Mouse (Mus musculus) heart, adult 2 months (tissue): ENCODE measurements around the gene Ppp6r1. TPM values are rescaled to one million over a fixed set of nuclear protein-coding genes. Genes with fewer than 3 reads are reported as not detected.
A peak's percentile ranks its signal among the peaks of the same experiment; 100 is the strongest.

ENCODE experiments used
- DNase-seq, 2 experiments: peaks; one replicate each; pipeline ENCODE4 v3.0.0; 2021
- H3K27ac ChIP-seq: fragments of 200-600 bp; 2 replicates; pipeline ENCODE4 v1.8.1; 2022
- H3K27me3 ChIP-seq: fragments of 200-500 bp; 2 replicates; pipeline ENCODE4 v1.6.1; 2012; ENCODE audit warnings: mild to moderate bottlenecking, low read length, inconsistent platforms, mixed read lengths; ENCODE audit not compliant: control insufficient read depth, insufficient read depth
- H3K36me3 ChIP-seq: fragments of 200-500 bp; 2 replicates; pipeline ENCODE4 v1.6.1; 2012; ENCODE audit warnings: low read length, inconsistent platforms; ENCODE audit not compliant: control insufficient read depth, insufficient read depth
- H3K4me1 ChIP-seq: fragments of 200-500 bp; 2 replicates; pipeline ENCODE4 v1.6.1; 2011; ENCODE audit warnings: low read length; ENCODE audit not compliant: control insufficient read depth, insufficient read depth
- H3K4me3 ChIP-seq: fragments of 200-600 bp; 2 replicates; pipeline ENCODE4 v1.8.1; 2022
- H3K79me2 ChIP-seq: fragments of 200-500 bp; replicated peaks from 2 replicates; pipeline ENCODE4 v1.6.1; 2012; ENCODE audit warnings: mild to moderate bottlenecking, inconsistent platforms, low read length, moderate library complexity, mixed read lengths; ENCODE audit not compliant: control insufficient read depth, insufficient read depth
- H3K9ac ChIP-seq: fragments of 200-500 bp; 2 replicates; pipeline ENCODE4 v1.6.1; 2012; ENCODE audit warnings: low read depth, mild to moderate bottlenecking, control low read depth, inconsistent platforms, low read length, mixed read lengths
- CTCF ChIP-seq: fragments of 200-600 bp; IDR thresholded peaks from 2 replicates; pipeline ENCODE4 v1.8.1; 2022; ENCODE audit warnings: antibody characterized with exemption, mild to moderate bottlenecking, moderate library complexity
- EP300 ChIP-seq: fragments of 200-500 bp; IDR thresholded peaks from 2 replicates; pipeline ENCODE4 v1.6.1; 2011; ENCODE audit warnings: low read depth, low read length, control low read depth; ENCODE audit not compliant: insufficient read depth
- POLR2A ChIP-seq: fragments of 200-500 bp; IDR thresholded peaks from 2 replicates; pipeline ENCODE4 v1.6.1; 2011; ENCODE audit warnings: mild to moderate bottlenecking, low read depth, low read length, control low read depth; ENCODE audit not compliant: insufficient read depth
- WGBS: fragments of 180-500 bp; shearing (Covaris S2); methylation state at CpG from one replicate; pipeline ENCODE4 v1.1.7; 2018; 5-methylcytosine and 5-hydroxymethylcytosine counted together
- intact Hi-C: fragments of 180-260 bp; cut with DNase I; formaldehyde crosslinking; loops from one replicate; pipeline ENCODE4 v1.15.1; 2025
- polyA plus RNA-seq: library from polyadenylated mRNA; depleted of rRNA; stranded (reverse); fragments of >200 nt; gene quantifications from 2 replicates; pipeline ENCODE4 v1.2.3, GENCODE M21; 2012
- total RNA-seq, 2 experiments: library from RNA; stranded (reverse); gene quantifications; 2 replicates each; pipeline ENCODE4 v1.2.3; 2021

Gene Ppp6r1
- total and polyA plus RNA-seq, 3 experiments = 67.1 to 71.9 (median 67.6) TPM

GRCm38 (mm10) chr7:4653351-4653750 lies 5.5 kb downstream of the Ppp6r1 start:
- Histone ChIP-seq H3K79me2 (peaks cover 11% of the 10 kb centered on the region), H3K9ac (no peak overlapping the region), H3K27ac (no peak overlapping the region), H3K27me3 (no peaks in the 10 kb centered on the region), H3K4me1 (peaks cover 34% of the 10 kb centered on the region), H3K4me3 (no peak overlapping the region), H3K36me3 (peaks cover 32% of the 10 kb centered on the region)
- intact Hi-C loops = loop anchor here (10.0 kb wide), 3 partner anchors 141 to 1491 kb away; partner anchors contain the start of genes Fiz1, Gm44973, Rpl28 and Zfp524
- 67% methylated on average over 5 of the region's 5 CpGs for WGBS
- DNase-seq = no peak
- no peak for TF ChIP-seq EP300
- TF ChIP-seq POLR2A = no peak
- TF ChIP-seq CTCF = no peak

GRCm38 (mm10) chr7:4652726-4653125 lies 6.1 kb downstream of the Ppp6r1 start:
- no peak for TF ChIP-seq EP300
- no peak for TF ChIP-seq POLR2A
- TF ChIP-seq CTCF = no peak
- Histone ChIP-seq H3K9ac (no peak overlapping the region), H3K4me1 (peaks cover 38% of the 10 kb centered on the region), H3K27ac (no peak overlapping the region), H3K36me3 (peaks cover 32% of the 10 kb centered on the region), H3K27me3 (no peaks in the 10 kb centered on the region), H3K79me2 (peaks cover 10% of the 10 kb centered on the region), H3K4me3 (no peak overlapping the region)
- intact Hi-C loops = loop anchor here (10.0 kb wide), 3 partner anchors 142 to 1492 kb away; partner anchors contain the start of genes Fiz1, Gm44973, Rpl28 and Zfp524
- no peak for DNase-seq
- WGBS = 63% methylated on average over 5 of the region's 5 CpGs

GRCm38 (mm10) chr7:4651581-4651980 lies 7.2 kb downstream of the Ppp6r1 start:
- 46% methylated on average over 8 of the region's 8 CpGs for WGBS
- peaks cover 10% of the 10 kb centered on the region for H3K79me2 ChIP-seq
- no peak for DNase-seq
- peaks cover 28% of the 10 kb centered on the region for H3K36me3 ChIP-seq
- no peak overlapping the region for H3K9ac ChIP-seq
- no peak overlapping the region for H3K27ac ChIP-seq
- H3K4me3 ChIP-seq = no peak overlapping the region
- peaks cover 37% of the 10 kb centered on the region for H3K4me1 ChIP-seq
- intact Hi-C loops = loop anchor here (10.0 kb wide), 3 partner anchors 143 to 1493 kb away; partner anchors contain the start of genes Fiz1, Gm44973, Rpl28 and Zfp524
- no peaks in the 10 kb centered on the region for H3K27me3 ChIP-seq
- no peak for TF ChIP-seq POLR2A
- no peak for TF ChIP-seq EP300
- TF ChIP-seq CTCF = no peak

GRCm38 (mm10) chr7:4647992-4648391 lies 10.8 kb downstream of the Ppp6r1 start:
- peaks cover 24% of the 10 kb centered on the region for H3K4me1 ChIP-seq
- H3K36me3 ChIP-seq = peaks cover 11% of the 10 kb centered on the region
- no peak overlapping the region for H3K4me3 ChIP-seq
- WGBS = 76% methylated on average over 2 of the region's 2 CpGs
- no peak overlapping the region; the same call in 1 of the 2 replicates for H3K27ac ChIP-seq
- TF ChIP-seq POLR2A (no peak), EP300 (no peak), CTCF (no peak)
- H3K27me3 ChIP-seq = no peaks in the 10 kb centered on the region
- intact Hi-C loops = no loop called here
- DNase-seq = no peak
- H3K79me2 ChIP-seq = peaks cover 6% of the 10 kb centered on the region
- no peak overlapping the region for H3K9ac ChIP-seq

DNA sequence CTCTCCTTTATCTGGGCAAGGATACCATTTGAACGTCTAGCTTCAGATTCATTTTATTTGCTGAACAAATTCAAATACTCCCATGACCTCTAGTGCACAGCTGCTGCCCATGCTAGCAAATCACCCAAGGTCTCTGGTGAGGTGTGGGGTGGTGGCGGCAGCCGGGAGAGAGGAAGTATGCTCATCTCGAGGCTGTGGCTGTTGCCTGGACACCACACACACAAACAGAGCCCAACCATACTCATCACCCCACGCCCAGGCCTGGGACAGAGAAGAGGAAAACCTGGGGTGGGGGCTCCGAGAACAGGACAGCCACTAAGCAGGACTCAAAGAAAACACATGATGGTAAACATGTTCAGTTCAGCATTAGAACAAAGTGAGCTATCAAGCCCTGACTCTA lies 11.5 kb downstream of the Ppp6r1 start:
- DNase-seq = peak; percentile 43 to 74
- Histone ChIP-seq H3K36me3 (peaks cover 6% of the 10 kb centered on the region), H3K27ac (peak overlapping the region; percentile 45; the same call in 1 of the 2 replicates), H3K9ac (no peak overlapping the region), H3K4me3 (no peak overlapping the region), H3K4me1 (peaks cover 18% of the 10 kb centered on the region), H3K27me3 (no peaks in the 10 kb centered on the region), H3K79me2 (peaks cover 2% of the 10 kb centered on the region)
- no peak for TF ChIP-seq POLR2A
- no peak for TF ChIP-seq CTCF
- no peak for TF ChIP-seq EP300
- 9% methylated on average over 6 of the region's 6 CpGs for WGBS
- intact Hi-C loops = no loop called here

- Histone ChIP-seq H3K4me3 (no peak overlapping the region), H3K27me3 (no peaks in the 10 kb centered on the region), H3K36me3 (peaks cover 1% of the 10 kb centered on the region; the same call in 1 of the 2 replicates), H3K27ac (peak overlapping the region; percentile 45; the same call in 1 of the 2 replicates), H3K79me2 (peaks cover 2% of the 10 kb centered on the region), H3K9ac (no peak overlapping the region), H3K4me1 (peaks cover 15% of the 10 kb centered on the region)
- DNase-seq = no peak
- WGBS = 72% methylated on average over 3 of the region's 3 CpGs
- intact Hi-C loops = no loop called here
- TF ChIP-seq CTCF (no peak), POLR2A (no peak)
Measured at GRCm38 (mm10) chr7:4646806-4647205, 12.0 kb downstream of the Ppp6r1 start.
